Mouse (Mus musculus): ENCODE data around the gene Crygd. TPM values are rescaled to one million over a fixed set of nuclear protein-coding genes. Genes with fewer than 3 reads are reported as not detected.

Crygd gene
- polyA plus RNA-seq (2012; rRNA removed): 0.66 TPM in 1 of 2 replicates, not detected in the other

GRCm38 (mm10) chr1:65063352-65063751 is at the start of gene Crygd:
Crygd (minus strand) TSS chr1:65063452.

GRCm38 (mm10) chr1:65103273-65103672 is 40.0 kb upstream of the Crygd start, which contains the start of gene Cryga:
Cryga (minus strand) TSS chr1:65103373.

GRCm38 (mm10) chr1:65082188-65082587 is 18.9 kb upstream of the Crygd start, which contains the start of gene Crygb:
Crygb (minus strand) TSS chr1:65082288.

GRCm38 (mm10) chr1:65073589-65073988 is 10.3 kb upstream of the Crygd start, which contains the start of gene Crygc:
Crygc (minus strand) TSS chr1:65073689.

GRCm38 (mm10) chr1:65050952-65051351 is 12.3 kb downstream of the Crygd start, which contains the start of gene Cryge:
Cryge (minus strand) TSS chr1:65051149.

GRCm38 (mm10) chr1:65032641-65033040 is 30.6 kb downstream of the Crygd start, which contains the start of gene Akr1cl:
Akr1cl (minus strand) TSS chr1:65032759.

Other genes with a start within 250 kb of the Crygd start
- gene Plekhm3, start 106.6 kb downstream of the Crygd start, polyA plus RNA-seq (2012; rRNA removed): 5.4 and 6.4 TPM in 2 replicates
- gene Akr1cl, start 30.7 kb downstream of the Crygd start, polyA plus RNA-seq (2012; rRNA removed): 407 and 604 TPM in 2 replicates
- gene Cryge, start 12.3 kb downstream of the Crygd start, polyA plus RNA-seq (2012; rRNA removed): 2.8 and 4.8 TPM in 2 replicates
- gene Crygc, start 10.2 kb upstream of the Crygd start, polyA plus RNA-seq (2012; rRNA removed): 0.44 TPM in 2 replicates
- gene Crygb, start 18.8 kb upstream of the Crygd start, polyA plus RNA-seq (2012; rRNA removed): 0.79 and 1.2 TPM in 2 replicates
- gene Cryga, start 39.9 kb upstream of the Crygd start, polyA plus RNA-seq (2012; rRNA removed): 0.52 and 0.77 TPM in 2 replicates
- 0.26 and 0.38 TPM in 2 replicates for gene Gm28845, start 56.1 kb upstream of the Crygd start, polyA plus RNA-seq (2012; rRNA removed)
- 5.9 and 6.0 TPM in 2 replicates for gene D630023F18Rik, start 59.8 kb upstream of the Crygd start, polyA plus RNA-seq (2012; rRNA removed)
- 113 and 137 TPM in 2 replicates for gene Idh1, start 123.0 kb upstream of the Crygd start, polyA plus RNA-seq (2012; rRNA removed)
- 5.3 and 7.0 TPM in 2 replicates for gene Pikfyve, start 123.2 kb upstream of the Crygd start, polyA plus RNA-seq (2012; rRNA removed)
- gene Pth2r, start 218.6 kb upstream of the Crygd start, polyA plus RNA-seq (2012; rRNA removed): 0.06 TPM in 1 of 2 replicates, not detected in the other